Mouse (Mus musculus) adrenal gland, adult 8-10 months (tissue): ENCODE data around the gene Dot1l. TPM values are rescaled to one million over a fixed set of nuclear protein-coding genes. Genes with fewer than 3 reads are reported as not detected.

ENCODE experiments used
- DNase-seq: peaks from one replicate; pipeline ENCODE4 v3.0.0; 2022
- total RNA-seq, 4 experiments: library from RNA; stranded (reverse); gene quantifications; 2 replicates each; pipeline ENCODE4 v1.2.4; 2022

Dot1l gene
- total RNA-seq, 4 experiments from 2014 or later = 35.0 to 78.6 (median 57.4) TPM

DNA sequence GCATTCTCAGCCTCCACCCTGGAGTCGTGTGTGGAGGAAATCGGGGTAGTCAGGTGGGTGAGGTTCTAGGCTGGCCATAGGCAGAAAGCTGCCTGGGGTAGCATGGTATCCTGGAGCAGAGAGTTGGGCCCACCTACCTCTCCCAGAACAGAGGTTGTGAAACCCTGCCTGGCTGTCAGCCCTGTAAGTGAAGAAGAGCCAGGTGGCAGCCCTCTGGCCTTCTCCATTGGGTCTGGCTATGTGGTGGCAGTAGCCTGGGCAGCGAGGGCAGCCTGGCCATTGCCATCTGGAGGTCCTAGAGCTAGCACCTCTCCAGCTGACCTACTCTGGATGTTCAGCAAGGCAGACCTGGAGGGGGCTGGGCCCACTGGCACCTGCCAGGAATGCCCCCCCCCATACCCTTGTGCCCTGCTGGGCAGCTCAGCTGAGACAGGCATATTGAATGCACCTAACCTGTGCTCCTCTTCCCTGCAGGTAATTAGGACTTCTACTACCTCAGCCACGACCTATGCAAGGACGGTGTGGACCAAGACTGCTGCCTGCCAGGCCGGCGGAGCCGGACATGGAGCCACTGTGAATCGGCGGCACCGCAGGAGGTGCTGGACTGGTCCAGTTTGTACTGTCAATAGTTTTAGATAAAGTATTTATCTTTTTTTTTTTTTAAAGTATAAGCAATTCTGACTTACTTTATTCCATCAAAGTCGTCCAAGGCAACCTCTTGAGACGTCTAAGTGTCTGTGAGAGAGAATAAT lies 38.2 kb downstream of the Dot1l start:
- no peak for DNase-seq

DNA sequence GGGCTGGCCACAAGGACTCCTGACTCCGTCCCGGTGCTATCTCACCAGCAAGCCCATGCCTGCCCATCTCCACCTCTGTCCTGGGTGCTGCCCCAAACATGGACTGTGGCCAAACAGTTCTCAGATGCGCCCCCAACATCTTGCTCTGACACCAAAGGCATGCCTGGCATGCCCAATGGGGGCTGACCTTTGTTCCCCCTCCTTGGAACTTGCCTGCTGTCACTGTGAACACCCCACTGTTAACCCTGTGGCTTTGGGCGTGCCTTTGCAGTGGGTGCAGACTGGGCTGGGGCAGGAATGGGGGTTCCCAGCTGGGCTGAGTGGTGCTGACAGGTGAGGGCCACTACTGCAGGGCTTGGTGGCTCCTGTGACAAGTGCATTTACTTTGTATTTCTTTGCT lies 38.8 kb downstream of the Dot1l start:
- no peak for DNase-seq

DNA sequence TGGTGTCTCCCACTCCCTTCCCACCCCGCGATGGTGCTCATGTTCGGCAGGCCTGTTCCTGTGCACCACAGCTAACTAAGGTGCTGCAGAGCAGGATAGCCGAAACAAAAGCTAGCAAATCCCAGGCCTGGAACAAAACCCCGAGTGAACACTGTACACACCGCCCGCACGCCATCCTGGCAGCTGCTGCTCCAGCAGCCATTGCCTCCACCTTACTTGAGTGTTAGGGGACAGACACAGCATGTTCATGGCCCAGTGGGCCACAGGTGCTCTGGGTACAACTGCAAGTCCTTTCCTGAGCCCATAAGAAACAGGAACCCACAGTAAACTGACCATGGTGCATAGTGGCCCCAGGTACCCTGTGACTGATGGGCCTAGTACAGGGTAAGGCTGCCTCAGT lies 39.7 kb downstream of the Dot1l start:
- no peak for DNase-seq

- no peak for DNase-seq
Measured at GRCm38 (mm10) chr10:80796307-80796848, 41.4 kb downstream of the Dot1l start.

DNA sequence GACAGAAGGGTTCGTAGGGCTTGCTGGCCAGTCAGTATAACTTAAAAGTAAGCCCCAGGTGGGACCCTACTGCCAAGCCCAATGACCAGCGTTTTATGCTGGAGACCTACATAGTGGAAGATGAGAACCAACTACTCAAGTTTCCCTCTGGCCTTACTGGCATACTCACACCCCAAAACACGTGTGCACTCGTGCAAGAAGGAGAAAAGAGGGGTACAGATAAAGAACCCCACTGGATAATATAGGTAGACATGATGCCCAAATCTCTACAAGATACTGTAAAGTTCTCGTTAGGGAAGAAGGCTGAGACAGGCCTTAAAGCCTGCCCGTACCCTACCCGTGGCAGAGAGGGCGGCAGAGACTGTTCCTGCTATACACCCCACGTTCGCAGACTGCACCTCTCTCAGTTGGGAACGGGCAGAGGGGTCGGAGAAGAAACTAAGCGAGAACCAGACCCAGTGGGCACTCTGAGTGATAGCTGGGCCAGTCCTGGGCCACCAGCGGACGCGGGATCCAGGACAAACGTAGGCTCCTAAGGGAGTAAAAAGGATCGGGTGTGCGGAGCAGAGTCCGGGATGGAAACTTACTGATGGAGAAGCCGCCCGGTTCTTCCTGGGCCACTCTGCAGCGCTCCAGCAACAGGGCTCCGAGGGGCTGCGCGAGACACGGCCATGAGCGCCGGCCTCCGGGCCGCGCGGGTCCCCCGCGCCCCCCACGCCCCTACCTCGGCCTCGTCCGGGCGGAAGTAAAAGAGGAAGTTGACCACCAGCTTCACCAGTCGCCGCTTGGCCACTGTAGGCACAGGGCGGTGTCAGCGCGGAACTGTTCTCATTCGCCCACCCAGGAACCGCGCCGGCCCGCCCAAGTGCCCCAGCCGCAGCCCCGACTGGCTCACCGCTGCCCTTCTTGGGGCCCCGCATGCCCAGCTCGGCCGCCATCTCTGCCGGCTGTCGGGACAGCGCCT lies 42.5 kb downstream of the Dot1l start:
- no peak for DNase-seq

GRCm38 (mm10) chr10:80798150-80799006 lies 43.4 kb downstream of the Dot1l start, which contains the start of the genes Sf3a2 and Plekhj1:
Sf3a2 (plus strand) TSS chr10:80798198.
Plekhj1 (minus strand) TSS chr10:80798626.
- peak; percentile 95 for DNase-seq

DNA sequence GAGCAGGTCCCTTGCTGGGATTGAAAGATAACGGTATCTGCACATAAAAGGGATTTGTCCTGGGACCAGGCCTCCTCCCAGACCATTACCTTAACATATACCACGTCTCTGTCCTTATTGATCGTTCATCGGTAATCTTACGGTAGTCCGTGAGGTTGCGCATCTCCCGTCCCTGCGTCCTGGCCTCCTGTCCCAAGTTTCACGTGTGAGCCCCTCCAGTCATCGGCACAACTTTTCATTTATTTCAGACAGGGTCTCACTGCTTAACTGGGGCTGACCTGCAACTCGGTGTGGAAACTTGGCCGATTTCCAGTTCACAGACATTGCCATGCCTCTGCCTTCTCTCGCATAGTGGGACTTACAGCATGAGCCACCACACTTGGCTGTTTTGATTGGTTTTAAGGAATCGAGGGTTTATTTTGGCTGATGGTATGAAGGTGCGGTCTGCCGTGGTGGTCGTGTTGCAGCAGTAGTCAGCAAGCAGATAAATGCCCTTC lies 44.1 kb downstream of the Dot1l start:
- no peak for DNase-seq

- DNase-seq = no peak
Measured at GRCm38 (mm10) chr10:80802204-80802912, 47.4 kb downstream of the Dot1l start.

DNA sequence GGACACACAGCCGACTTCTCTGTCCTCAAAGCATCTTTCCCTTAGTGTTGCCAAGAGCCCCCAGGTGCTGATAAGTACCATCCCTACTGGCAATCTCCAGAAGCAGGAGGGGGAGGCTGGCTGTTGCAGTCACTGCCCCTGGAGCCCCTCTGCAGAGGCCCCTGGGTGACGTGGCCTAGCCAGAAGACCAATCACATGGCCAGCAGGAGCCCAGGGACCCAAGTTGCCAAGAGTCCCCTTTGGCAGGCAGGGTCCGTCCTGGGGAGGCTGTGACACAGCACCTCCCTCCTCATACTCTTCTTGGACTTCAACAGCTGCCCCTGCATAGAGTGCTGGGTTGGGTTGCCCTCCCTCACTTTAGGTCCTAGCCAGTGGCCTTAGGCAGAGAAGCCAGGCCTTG lies 48.0 kb downstream of the Dot1l start:
- DNase-seq = no peak

DNA sequence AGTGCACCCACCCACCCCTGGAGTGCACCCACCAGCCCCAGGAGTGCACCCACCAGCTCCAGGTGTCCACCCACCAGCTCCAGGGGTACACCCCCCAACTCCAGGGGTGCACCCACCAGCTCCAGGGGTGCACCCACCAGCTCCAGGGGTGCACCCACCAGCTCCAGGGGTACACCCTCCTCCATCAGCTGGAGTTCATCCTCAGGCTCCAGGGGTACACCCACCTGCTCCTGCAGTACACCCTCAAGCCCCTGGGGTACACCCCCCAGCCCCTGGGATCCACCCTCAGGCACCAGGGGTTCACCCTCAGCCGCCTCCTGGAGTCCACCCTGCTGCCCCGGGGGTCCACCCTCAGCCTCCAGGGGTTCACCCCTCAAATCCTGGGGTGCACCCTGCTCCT lies 49.3 kb downstream of the Dot1l start:
- DNase-seq = no peak

- no peak for DNase-seq
Measured at GRCm38 (mm10) chr10:80804916-80805315, 49.9 kb downstream of the Dot1l start, which contains the start of gene Amh. Amh (plus strand) TSS chr10:80805243.

GRCm38 (mm10) chr10:80805322-80805721 lies 50.3 kb downstream of the Dot1l start:
- DNase-seq = no peak

GRCm38 (mm10) chr10:80805925-80806324 lies 50.9 kb downstream of the Dot1l start:
- DNase-seq = no peak

GRCm38 (mm10) chr10:80806341-80807056 lies 51.5 kb downstream of the Dot1l start:
- DNase-seq = no peak

- no peak for DNase-seq
Measured at GRCm38 (mm10) chr10:80807057-80807627, 52.1 kb downstream of the Dot1l start.

DNA sequence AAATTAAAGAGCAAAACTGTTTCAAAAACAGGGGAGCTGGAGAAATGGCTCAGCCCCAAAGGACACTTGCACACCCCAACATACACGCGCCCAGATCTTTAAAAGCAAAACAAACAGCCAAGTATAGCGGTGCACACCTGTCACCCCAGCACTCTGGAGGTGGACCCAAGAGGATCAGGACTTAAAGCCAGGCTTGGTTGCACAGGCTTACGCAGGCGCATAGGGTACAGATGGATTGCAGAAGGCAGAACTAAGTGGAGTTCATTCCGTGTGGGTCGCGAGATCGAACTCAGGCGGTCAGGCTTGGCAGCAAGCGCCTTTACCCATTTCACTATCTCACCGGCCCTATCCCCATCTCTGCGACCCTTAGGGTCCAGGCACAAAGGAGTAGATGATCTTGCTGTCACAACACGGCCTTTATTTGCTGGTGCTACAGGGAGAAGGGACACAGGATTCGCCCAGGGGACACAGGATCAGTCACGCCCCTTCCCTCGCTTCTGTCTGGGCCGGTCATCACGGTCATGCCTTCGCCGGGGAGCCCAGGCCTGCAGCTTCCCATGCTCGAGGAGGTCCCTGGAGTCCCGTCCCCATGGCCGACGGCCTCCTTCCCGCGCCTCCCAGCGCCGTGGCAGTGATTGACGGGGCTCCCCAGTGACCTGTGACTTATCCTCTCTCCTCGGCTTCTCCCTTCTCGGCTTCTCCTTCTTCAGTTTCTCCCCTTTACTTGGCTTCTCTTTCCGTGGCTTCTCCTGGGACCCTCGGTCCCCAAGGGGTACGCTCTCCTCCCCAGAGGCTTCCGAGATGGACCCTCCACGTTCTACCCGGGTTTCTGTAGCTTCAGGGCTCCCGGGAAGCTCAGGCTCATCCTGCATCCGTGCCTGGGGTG lies 53.3 kb downstream of the Dot1l start:
- no peak for DNase-seq

GRCm38 (mm10) chr10:80808985-80809632 lies 54.1 kb downstream of the Dot1l start:
- no peak for DNase-seq

- DNase-seq = no peak
Measured at GRCm38 (mm10) chr10:80810084-80810483, 55.1 kb downstream of the Dot1l start.
